Mouse (Mus musculus) layer of hippocampus, postnatal 14 days (tissue): ENCODE data around the gene Ccdc88c. TPM values are rescaled to one million over a fixed set of nuclear protein-coding genes. Genes with fewer than 3 reads are reported as not detected.

Experiments
- DNase-seq, 2 experiments: peaks; one replicate each; pipeline ENCODE4 v3.0.0; 2021 to 2022; ENCODE audit warnings: low spot score in 2 of 2, mixed read lengths in 1 of 2
- total RNA-seq, 2 experiments: library from RNA; stranded (reverse); gene quantifications; 2 replicates each; pipeline ENCODE4 v1.2.3; 2021

Gene Ccdc88c
- total RNA-seq, 2 experiments from 2014 or later = 33.5 to 38.3 TPM

GRCm38 (mm10) chr12:100937441-100938360 lies 91.2 kb downstream of the Ccdc88c start:
- DNase-seq = no peak

DNA sequence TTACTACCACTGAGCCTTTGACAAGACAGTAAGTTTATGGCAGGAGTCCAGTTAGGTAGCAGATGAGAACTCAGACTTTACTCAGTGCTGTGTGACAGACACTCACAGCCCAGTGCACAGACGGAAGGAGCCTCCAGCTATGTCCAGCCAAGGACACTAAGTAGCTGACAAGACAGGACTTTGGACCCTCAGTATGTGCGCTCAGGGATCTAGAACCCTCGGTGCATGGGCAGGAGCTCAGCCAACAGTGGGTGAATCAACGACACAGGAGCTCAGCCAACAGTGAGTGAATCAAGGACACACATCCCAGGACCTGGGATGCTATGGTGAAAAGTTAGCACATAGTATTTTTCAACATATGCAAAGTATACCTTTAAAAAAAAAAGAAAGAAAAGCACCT lies 92.1 kb downstream of the Ccdc88c start:
- DNase-seq = no peak

DNA sequence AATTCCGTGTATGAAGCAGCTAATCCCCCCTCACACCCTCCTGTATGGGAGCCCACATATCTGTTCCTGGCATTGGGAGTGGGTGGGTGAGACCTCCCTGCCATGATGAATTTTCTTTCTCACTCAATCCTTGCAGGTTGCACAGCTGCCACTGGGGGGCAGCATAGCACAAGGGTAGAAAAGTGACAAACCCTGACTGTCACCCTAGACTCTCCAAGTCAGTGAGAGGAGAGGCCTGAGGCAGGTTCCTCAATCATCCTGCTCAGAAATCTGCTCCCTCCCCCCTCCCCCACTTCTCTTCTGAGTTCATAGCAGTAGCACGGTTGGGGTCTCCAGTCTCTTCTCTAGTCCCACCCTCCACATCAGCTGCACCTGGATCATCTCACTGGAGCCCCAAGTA lies 92.7 kb downstream of the Ccdc88c start:
- peak; percentile 79 to 85 for DNase-seq

DNA sequence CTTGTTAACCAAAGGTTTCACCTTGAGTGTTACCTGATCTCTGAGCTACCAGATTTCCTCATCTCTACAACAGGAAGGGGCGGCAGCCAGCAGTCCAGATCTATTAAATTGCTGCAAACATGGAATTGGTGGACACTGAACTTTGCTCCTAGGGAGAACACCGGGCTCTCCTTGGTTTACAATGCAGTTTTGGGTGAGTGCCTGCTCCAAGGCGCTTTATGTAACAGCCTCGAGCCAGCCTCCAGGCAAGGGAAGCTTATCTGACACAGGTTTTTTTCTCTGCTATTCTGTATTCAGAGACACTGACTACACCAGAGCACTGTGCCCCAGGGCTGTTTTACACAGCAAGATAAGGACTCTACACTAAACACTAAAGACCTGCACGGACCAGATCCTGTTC lies 94.1 kb downstream of the Ccdc88c start:
- DNase-seq = no peak

DNA sequence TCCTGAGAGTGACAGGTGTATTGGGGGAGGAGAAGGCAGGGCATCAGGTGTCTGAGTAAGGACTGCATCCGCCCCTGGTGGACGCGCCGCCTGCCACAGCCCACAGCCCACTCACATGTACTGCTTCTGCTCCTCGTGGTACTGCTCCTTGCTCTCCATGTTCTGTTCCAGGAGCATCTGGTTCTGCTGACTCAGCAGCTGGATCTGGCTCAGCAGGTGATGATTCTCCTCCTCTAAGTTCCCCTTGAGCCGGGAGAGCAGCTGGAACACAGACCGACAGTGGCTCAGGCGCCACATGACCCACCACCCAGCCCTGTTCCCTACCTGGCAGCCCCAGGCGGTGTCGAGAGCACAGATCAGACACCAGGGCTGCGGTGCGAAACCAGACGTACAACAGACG lies 97.2 kb downstream of the Ccdc88c start:
- no peak for DNase-seq

GRCm38 (mm10) chr12:100928286-100928685 lies 100.6 kb downstream of the Ccdc88c start:
- no peak for DNase-seq

DNA sequence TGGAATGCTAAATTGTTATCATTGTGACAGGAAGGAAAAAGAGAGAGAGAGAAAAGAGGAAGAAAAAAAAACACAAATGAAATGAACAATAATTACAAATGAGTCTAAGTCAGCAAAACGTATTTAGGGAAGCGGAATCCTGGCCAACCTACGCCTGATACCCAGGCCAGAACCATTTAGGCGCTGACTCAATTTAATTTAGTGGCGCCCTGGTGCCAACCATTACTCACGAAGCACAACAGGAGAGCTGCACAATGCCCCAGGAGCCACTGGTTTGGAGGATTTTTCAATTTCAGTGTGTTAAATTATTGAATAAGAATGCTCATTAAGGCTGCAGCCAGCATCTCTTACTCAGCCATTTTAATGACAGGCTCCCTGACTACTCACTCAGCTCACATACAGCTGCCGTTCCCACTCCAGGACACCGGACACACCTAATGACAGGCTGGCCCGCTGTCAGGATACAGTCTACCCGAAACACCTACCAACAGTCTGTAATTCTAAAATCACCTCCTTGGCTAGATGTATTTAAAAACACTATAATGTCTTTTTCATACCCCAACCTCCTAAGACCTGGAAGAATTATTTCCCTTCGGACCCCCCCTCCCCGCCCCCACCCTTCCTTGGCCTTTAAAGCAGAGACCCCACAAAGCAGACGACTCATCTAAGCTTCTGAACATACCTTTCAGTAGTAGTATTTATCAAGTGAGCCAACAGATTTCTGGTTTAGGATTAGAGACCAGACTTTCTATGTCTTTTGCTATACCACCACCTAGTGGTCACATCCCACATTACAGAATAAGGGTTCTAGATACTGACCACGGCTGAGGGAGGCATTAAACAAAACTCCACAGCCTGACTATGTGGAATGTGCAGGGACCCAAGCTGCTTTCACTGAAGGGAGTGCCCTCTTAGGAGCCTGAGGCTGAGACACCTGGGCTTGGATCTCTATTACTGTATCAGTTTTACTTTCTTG lies 102.9 kb downstream of the Ccdc88c start:
- peak; percentile 56 to 88 for DNase-seq

- no peak for DNase-seq
Observed at GRCm38 (mm10) chr12:100924646-100925339, 104.1 kb downstream of the Ccdc88c start.

- DNase-seq = no peak
Observed at GRCm38 (mm10) chr12:100910731-100911130, 118.1 kb downstream of the Ccdc88c start.

DNA sequence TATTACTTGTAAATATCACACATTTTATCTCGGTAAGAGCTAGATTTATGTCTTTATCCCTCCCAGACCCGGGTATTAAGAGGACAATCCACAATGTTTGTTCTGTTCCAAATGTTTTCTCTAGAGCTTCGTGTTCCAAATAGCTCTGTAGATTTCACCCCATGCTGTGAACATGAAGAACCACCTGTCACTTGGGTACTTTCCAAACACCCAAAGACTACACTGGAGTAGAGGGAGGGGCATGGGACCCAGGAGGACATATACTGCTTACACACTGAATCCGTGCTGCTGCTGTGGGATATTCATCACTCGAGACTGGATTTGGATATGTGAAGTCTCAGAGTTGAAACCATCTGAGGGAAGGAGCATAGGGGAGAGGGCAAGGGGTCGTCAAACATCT lies 119.1 kb downstream of the Ccdc88c start:
- DNase-seq = peak in 1 of 2 experiments; percentile 48

GRCm38 (mm10) chr12:100908298-100909034 lies 120.4 kb downstream of the Ccdc88c start:
- DNase-seq = no peak

DNA sequence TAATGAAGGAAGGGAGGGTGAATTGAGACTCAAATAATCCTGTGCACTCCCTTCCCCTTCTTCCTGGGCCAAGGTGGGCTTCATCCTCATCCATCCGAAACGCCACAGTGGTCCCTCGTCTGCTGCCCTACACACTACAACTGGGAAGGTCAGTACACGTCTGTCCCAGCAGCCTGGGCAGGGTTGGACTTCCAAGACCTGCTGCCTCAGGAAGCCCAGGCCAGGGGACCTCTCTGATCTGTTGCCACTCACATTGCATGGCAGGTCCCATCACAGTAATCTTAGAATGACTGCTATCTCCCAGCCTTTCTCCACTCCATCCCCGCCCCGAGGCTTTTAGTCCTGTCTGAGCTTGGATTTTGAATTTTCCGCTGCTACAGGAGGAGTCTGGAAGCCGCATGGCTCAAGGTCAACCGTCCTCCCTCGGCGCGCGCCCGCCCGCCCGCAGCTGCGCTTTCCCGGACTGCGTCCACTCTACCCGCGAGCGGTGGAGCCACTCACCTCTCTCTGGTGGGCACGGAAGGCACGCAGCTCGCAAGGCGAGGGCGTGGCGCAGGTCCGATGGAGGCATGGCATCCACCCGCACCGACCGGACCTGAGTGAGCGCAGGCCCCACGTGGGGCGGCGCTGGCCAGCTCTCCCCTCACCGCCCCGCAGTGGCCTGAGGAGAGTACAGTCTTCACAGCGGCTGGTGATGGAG lies 121.1 kb downstream of the Ccdc88c start, which contains the start of gene Gpr68:
TSS of gene Gpr68 (minus strand) at position 601 of the 700 bp plus-strand sequence.
- DNase-seq = no peak

DNA sequence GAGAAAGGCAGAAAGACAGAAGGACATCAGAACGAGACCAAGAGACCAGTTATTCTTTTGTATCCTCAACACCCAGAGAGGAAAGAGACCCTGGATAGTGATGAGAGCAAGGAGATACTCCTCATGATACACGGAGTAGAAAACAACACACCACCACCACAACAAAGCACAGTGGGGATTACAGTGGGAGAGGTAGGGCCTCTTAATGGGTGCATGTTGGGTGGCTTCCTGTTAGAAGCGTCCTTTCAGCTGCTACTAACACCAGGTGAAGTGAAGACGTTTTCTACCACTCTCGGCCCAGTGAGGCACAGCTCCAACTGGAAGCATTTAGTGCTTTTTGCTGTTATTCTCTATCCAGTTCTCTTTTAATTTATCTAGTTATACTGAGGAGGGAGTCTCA lies 122.0 kb downstream of the Ccdc88c start:
- no peak for DNase-seq

- DNase-seq = no peak
Observed at GRCm38 (mm10) chr12:100903761-100904160, 125.1 kb downstream of the Ccdc88c start.

- no peak for DNase-seq
Observed at GRCm38 (mm10) chr12:100901386-100901785, 127.5 kb downstream of the Ccdc88c start.

DNA sequence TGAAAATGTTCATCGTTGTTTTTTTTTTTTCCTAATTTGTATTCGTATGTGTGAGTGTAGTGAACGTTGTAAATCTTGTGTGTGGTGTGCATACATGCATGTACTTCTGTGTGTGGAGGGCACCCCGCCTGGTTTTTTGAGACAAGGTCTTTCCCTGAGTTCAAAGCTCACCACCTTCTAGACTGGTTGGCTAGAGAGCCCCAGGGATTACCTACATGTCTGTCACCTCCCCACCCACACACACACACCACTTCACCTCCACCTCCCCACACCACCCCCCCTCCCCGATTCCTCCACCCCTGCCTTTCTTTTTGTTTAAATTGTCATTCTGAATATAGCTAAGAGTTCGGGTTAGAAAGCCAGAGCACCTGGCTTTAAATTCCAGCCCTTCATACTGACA lies 128.0 kb downstream of the Ccdc88c start:
- no peak for DNase-seq

DNA sequence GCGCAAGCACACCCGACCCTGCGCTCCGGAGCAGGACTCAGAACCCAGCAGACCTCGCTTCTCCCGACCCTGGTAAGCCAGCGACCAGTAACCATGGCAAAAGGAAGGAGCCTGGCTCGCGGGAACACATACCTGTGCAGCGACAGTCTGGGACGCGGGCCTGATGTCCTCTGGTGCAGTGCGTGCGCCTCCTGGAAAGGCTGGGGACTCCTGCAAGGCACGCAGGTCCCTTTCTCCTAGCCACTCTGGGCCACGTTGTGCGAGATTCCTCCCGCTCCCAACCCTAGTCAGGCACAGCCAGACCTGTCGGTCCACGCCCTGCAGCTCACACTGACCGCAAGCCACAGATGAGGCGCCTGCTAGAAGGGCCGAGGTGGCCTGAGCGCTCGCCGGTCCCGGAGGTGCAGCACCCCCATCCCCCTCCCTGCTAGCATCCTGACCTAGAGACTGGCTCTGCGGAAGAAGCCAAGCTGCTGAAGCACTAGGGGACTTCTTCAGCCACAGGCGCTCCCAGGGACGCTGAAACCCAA lies 129.7 kb downstream of the Ccdc88c start:
- DNase-seq = no peak

DNA sequence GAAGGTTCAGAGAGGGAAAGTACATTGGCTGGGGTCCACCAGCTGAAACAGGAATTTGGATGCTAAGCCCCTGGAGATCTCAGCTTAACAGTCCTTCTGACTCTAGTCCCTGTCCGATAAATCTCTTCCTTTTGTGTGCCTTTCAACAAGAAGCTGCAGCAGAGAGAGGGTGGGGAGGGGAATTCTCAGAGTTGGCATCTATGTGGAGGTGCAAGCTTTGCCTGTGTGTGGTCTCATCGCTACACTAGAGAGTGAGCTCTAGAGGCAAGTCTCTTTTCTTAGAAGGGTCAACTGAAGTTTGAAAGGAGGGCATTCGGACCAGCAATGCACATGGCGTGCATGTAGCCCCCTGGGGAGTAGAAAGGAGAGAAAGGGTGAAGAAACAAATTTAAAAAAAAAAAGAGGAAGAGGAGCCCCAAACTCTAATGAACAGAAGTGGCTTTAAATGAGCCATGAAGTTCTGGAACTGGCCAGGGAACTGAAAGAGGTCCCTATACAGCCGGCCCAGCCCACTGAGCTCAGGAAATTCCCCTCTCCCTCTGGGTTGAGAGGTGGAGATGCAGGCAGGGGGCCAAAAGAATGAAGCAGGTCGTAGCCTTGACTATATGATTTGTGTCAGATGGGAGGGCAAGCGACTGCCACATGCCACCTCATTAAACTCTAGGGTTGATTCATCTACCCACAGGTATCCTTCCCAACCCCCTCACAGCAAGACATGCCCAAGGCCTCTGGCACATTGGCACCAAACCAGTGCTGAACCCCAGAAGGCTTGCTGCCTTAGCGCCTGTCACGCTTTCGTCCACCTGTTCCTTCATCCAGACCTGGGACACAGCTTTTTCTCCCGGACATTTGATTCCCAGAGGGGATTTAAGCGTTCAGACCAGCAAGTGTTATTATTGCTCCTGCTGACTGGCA lies 130.9 kb downstream of the Ccdc88c start:
- no peak for DNase-seq
